Mouse (Mus musculus): Measurements from ENCODE around the gene Shisa8. TPM values are rescaled to one million over a fixed set of nuclear protein-coding genes. Genes with fewer than 3 reads are reported as not detected.
A peak's percentile ranks its signal among the peaks of the same experiment; 100 is the strongest.

The Shisa8 gene
- polyA plus RNA-seq, 1 experiment from 2014 or later = 1.6 TPM

DNA sequence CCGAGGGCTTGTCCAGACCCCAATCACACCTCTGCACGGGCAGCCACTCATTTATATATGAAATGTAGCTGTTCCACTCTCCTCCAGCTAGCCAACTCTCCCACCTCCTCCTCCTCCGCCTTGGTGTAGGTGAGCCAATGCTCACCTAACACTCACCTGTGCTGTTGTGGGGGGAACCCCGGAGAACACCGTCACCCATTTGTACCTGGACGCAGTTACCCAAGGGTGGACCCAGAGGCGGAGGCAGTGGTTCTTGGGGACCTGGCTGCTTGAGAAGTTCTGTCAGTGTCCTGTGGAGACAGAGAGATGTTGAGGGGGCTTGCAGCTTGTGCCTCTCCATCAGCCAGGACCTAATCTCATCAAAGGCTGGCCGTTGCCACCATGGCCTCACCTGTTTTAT is 4.3 kb downstream of the Shisa8 start:
- H3K36me3 ChIP-seq = peaks cover 22% of the 10 kb centered on the region
- no peak overlapping the region for H3K9ac ChIP-seq
- H3K4me2 ChIP-seq (replicated peaks) = no peak overlapping the region
- WGBS = 81% methylated on average over 8 of the region's 8 CpGs
- no peak overlapping the region for H3K4me3 ChIP-seq
- peaks cover 46% of the 10 kb centered on the region for H3K4me1 ChIP-seq
- H3K27ac ChIP-seq = no peak overlapping the region
- H3K9me3 ChIP-seq (replicated peaks) = no peaks in the 10 kb centered on the region
- peaks cover 86% of the 10 kb centered on the region for H3K27me3 ChIP-seq
- no peak for ATAC-seq (ENCODE audit: low FRiP score)

DNA sequence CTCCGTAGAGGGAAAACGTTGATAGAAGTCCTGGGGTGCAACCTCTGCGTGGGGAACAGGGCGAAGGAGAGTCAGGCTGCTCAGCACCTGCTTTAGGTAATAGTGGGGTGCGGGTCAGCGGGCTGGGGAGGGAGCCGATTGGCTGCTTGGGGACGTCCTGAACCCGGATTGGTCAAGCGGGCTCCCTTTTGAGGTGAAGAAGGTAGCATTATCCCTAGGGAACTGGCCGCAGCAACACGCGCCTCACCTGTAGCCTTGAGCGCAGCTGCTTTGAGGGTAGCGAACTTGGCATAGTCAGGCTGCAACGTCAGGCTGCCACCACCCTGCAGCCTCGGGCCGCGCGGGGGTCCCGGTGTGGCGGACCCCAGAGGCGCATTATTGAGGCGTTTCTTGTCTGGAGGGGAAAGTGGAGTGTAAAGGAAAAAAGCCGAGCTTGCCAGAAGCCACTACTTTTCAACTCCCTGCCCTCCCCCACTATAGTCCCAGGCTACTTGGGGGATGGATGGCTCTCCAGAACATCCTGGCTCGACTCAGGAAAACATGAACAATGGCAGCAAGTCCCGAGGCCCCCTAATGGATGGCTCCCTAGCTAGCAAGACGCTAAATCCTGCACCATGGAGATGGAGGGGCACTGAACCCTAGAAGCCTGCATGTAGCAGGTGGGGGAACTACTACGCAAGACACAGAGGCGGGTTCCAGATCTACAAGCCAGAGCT is 5.0 kb downstream of the Shisa8 start:
- Histone ChIP-seq H3K4me3 (no peak overlapping the region), H3K27me3 (peaks cover 80% of the 10 kb centered on the region), H3K4me2 (replicated peaks) (peak overlapping the region; percentile 15; the same call in 1 of the 2 replicates), H3K9ac (peak overlapping the region; percentile 0; the same call in 1 of the 2 replicates), H3K36me3 (peaks cover 29% of the 10 kb centered on the region), H3K27ac (no peak overlapping the region), H3K4me1 (peaks cover 41% of the 10 kb centered on the region), H3K9me3 (replicated peaks) (no peaks in the 10 kb centered on the region)
- WGBS = 16% methylated on average over 30 of the region's 30 CpGs
- no peak for ATAC-seq (ENCODE audit: low FRiP score)

DNA sequence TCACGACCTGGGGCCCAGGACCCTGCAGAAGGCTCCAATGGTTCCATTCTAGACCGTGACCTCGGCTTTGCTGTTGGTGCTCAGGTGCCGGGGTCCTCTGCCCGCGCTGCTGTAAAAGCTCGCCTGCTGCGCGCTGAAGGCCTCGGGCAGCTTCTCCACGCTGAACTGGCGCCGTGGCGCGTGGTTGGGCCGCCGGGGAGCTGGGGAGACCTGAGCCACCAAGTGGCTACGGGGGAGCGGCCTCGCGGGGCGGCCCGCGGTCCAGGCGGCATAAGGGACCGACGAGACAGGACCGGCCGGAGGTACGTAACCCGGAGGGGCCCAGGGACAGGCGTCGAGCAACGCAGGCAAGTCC is 5.5 kb downstream of the Shisa8 start:
- no peaks in the 10 kb centered on the region for H3K9me3 ChIP-seq (replicated peaks)
- H3K27ac ChIP-seq = no peak overlapping the region
- peak overlapping the region; percentile 0; the same call in 1 of the 2 replicates for H3K9ac ChIP-seq
- peaks cover 36% of the 10 kb centered on the region for H3K4me1 ChIP-seq
- no peak overlapping the region for H3K4me3 ChIP-seq
- WGBS = 9% methylated on average over 34 of the region's 34 CpGs
- no peak for ATAC-seq (ENCODE audit: low FRiP score)
- peaks cover 35% of the 10 kb centered on the region for H3K36me3 ChIP-seq
- H3K4me2 ChIP-seq (replicated peaks) = peak overlapping the region; percentile 15; the same call in 1 of the 2 replicates
- H3K27me3 ChIP-seq = peaks cover 74% of the 10 kb centered on the region

DNA sequence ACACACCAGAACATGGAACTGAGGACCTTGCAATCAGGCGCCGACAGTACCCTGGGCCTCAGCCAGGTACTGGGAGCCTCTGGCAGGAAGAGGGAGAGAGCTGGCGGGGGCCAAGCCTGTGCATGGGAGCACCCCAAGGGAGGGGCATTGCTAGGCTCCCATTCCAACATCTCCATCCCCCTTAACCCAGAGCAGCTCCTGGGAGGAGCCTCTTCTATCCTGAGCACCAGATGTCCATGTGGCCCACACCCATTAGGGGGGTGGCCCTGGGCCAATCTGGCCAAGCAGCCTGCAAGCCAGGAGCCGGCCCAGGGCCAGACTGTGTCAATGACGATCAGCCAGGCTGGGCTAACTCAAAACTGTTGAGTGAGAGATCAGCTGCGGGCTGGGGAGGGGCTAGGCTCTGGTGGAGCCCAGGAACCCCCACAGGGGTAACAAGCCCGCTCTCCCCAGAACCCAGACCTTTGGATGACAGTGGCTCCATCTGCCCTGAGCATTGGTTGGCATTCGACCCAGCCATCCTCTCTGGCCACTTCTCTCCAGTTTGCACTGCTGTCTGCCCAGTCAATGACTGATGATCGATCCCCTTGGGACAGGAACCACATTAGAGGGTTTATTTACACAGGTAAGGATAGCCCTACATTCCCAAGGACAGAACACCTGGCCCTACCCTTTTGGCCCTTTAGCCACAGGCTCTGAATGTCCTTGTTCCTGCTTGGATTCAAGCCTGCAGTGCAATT is 6.1 kb downstream of the Shisa8 start:
- Histone ChIP-seq H3K27ac (no peak overlapping the region), H3K4me2 (replicated peaks) (no peak overlapping the region), H3K4me1 (peaks cover 30% of the 10 kb centered on the region), H3K4me3 (no peak overlapping the region), H3K9me3 (replicated peaks) (no peaks in the 10 kb centered on the region), H3K36me3 (peaks cover 40% of the 10 kb centered on the region), H3K9ac (no peak overlapping the region; the same call in 1 of the 2 replicates), H3K27me3 (peaks cover 68% of the 10 kb centered on the region)
- ATAC-seq (ENCODE audit: low FRiP score) = peak; percentile 53
- 57% methylated on average over 9 of the region's 9 CpGs for WGBS

DNA sequence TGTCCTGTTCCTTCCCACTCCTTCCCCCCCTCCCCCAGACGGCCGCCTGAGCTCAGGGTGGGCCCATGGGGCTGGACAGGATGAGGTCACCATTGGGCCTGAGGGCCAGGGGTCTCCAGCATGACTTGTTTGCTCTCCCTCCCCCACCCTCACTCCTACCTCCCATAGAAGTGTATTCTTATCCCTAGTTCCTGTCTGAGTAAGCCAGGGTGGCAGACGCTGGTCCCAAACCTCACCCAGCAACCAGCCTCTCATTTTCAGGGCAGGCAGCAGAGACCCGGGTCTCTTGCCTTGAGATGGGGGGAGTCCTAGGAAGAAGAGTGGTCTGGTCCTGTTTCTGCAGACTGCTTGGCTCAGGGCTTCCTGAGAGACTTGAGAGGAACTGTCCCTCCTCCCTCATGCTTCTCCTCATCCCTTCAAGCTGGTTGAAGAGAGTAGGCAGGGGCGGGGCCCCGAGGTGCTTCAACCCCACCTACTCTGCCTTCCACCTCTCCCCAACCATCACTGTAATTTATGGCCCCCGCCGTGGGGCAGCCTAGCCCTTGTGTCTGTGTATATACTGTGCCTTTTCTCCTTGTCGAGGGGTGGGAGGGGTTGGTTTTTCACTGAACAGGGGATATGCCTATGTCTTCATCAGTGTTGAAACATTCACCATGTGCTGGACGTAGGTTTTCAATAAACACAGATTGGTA is 7.8 kb downstream of the Shisa8 start:
- Histone ChIP-seq H3K9ac (no peak overlapping the region), H3K4me3 (no peak overlapping the region), H3K4me1 (peaks cover 26% of the 10 kb centered on the region), H3K4me2 (replicated peaks) (no peak overlapping the region), H3K36me3 (peaks cover 55% of the 10 kb centered on the region), H3K9me3 (replicated peaks) (no peaks in the 10 kb centered on the region), H3K27me3 (peaks cover 51% of the 10 kb centered on the region), H3K27ac (no peak overlapping the region)
- no peak for ATAC-seq (ENCODE audit: low FRiP score)
- WGBS = 65% methylated on average over 10 of the region's 10 CpGs

DNA sequence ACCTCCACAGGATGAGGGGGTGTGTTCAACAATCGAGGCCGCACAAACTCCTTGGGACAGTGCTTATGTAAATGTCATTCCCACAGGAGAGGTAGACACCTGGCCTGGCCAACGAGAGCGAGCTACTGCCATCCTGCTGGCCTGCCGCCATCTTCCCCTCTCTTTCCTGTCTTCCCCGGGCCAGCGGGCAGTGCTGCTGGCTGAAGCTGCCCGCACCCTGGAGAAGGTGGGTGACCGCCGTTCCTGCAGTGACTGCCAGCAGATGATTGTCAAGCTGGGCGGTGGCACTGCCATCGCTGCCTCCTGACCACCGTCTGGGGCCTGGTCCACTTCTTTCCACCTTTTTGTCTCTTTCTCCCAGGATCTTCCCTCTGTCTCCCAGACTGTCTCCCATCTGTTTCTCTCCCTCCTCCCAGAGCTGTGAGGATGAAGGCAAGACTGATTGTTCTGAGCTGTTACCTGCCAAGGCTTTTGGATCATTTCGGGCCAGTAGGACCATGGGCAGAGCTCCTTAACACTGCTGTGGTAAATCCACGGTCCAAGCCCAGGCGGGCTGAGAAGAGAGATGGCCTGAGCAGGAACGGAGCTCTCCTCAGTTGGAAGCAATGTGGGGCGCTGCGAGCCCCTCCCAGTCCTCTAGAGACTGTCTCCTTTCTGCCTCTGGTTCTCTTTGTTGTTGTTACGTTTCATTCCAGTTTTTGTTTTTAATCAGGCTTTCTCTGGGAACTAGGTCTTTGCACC is 8.8 kb downstream of the Shisa8 start:
- Histone ChIP-seq H3K4me1 (peaks cover 26% of the 10 kb centered on the region), H3K27ac (peak overlapping the region; percentile 17; the same call in 1 of the 2 replicates)
- no peak for ATAC-seq (ENCODE audit: low FRiP score)

DNA sequence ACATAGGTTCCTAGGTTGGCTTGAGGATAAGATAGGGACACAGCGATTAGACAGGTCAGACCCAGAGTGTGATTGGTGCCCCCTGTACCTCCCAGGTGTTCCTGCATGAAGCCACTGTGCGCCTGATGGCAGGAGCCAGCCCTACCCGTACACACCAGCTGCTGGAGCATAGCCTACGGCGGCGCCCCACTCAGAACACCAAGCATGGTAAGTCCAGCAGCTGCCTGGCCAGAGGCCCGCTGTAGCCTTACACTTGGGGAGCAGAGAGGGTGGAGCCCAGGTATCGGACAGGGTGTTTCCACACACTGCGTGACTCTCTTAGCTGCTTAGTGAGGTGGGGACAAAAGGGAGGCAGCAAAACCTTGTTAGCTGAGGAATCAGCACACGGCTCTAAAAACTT is 9.5 kb downstream of the Shisa8 start:
- Histone ChIP-seq H3K36me3 (peaks cover 72% of the 10 kb centered on the region), H3K27me3 (peaks cover 34% of the 10 kb centered on the region), H3K9me3 (replicated peaks) (no peaks in the 10 kb centered on the region), H3K4me3 (no peak overlapping the region), H3K27ac (no peak overlapping the region), H3K4me1 (peaks cover 26% of the 10 kb centered on the region), H3K9ac (no peak overlapping the region; the same call in 1 of the 2 replicates), H3K4me2 (replicated peaks) (no peak overlapping the region)
- 92% methylated on average over 10 of the region's 10 CpGs for WGBS
- no peak for ATAC-seq (ENCODE audit: low FRiP score)

More for the DNA sequence above, 8.8 kb downstream of the Shisa8 start:
- WGBS = 73% methylated on average over 20 of the region's 20 CpGs
- Histone ChIP-seq H3K27me3 (peaks cover 41% of the 10 kb centered on the region), H3K4me2 (replicated peaks) (no peak overlapping the region), H3K9ac (no peak overlapping the region), H3K9me3 (replicated peaks) (no peaks in the 10 kb centered on the region), H3K36me3 (peaks cover 65% of the 10 kb centered on the region), H3K4me3 (no peak overlapping the region)

DNA sequence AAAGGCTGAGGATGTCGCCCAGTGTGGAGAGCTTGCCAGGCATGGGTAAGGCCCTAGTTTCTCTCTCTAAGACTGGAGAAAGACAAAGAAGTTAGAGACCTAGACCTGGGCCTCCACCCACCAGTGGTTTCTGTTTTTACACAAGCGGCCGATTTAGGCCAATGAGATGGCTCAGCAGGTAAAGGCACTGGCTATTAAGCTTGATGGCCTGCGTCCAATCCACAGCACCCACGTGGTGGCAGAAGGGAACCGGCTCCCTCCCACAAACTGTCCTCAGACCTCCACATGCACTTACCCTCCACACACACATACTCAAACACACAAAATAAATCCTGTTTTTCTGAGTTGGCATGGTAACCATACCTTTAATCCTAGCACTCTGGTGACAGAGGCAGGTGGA is 10.5 kb downstream of the Shisa8 start:
- Histone ChIP-seq H3K4me3 (no peak overlapping the region), H3K4me1 (peaks cover 20% of the 10 kb centered on the region), H3K9me3 (replicated peaks) (no peaks in the 10 kb centered on the region), H3K27ac (no peak overlapping the region), H3K36me3 (peaks cover 82% of the 10 kb centered on the region), H3K4me2 (replicated peaks) (no peak overlapping the region), H3K9ac (no peak overlapping the region), H3K27me3 (peaks cover 24% of the 10 kb centered on the region)
- ATAC-seq (ENCODE audit: low FRiP score) = no peak
- WGBS = 93% methylated on average over 6 of the region's 6 CpGs

DNA sequence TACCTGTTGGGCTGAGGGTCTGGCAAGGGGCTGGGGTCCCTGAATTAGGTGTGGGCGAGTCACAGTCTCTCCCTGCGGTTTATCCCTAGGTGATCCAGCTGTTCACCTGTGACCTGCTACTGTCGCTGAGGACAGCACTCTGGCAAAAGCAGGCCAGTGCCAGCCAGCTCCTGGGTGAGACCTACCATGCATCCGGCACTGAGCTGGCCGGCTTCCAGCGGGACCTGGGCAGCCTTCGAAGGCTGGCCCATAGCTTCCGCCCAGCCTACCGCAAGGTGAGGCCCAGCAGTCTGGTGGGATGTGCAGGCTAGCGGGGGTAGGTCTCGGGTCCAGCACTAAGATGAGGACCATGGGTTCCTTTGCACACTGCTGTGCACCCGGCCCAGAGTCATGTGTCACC is 13.1 kb downstream of the Shisa8 start:
- H3K27me3 ChIP-seq = no peaks in the 10 kb centered on the region
- no peak overlapping the region for H3K9ac ChIP-seq
- H3K4me3 ChIP-seq = no peak overlapping the region
- peaks cover 94% of the 10 kb centered on the region for H3K36me3 ChIP-seq
- peaks cover 6% of the 10 kb centered on the region; the same call in 1 of the 2 replicates for H3K4me1 ChIP-seq
- H3K9me3 ChIP-seq (replicated peaks) = no peaks in the 10 kb centered on the region
- ATAC-seq (ENCODE audit: low FRiP score) = no peak
- 92% methylated on average over 12 of the region's 12 CpGs for WGBS
- H3K4me2 ChIP-seq (replicated peaks) = no peak overlapping the region
- no peak overlapping the region for H3K27ac ChIP-seq

DNA sequence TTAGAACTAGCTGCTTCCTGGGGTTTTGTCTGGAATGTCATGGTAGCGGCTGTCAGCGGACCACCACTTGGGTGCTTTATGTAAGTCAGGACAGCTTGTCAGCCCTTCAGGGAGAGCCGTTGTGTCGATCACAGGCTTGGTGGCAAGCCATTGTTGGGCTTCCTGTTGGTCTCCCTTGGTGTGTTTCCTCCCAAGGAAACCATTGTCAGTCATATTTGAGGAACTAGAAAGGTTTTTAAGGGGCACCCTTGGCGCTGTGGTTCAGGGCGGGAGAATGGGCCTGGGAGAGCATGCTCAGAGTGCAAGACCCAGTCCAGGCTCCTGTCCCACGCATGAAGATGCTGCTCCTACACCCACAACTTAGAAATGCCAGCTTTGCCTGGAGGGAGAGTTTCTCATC is 14.3 kb downstream of the Shisa8 start:
- Histone ChIP-seq H3K9me3 (replicated peaks) (no peaks in the 10 kb centered on the region), H3K9ac (no peak overlapping the region), H3K4me2 (replicated peaks) (no peak overlapping the region), H3K27me3 (no peaks in the 10 kb centered on the region), H3K27ac (no peak overlapping the region), H3K4me3 (no peak overlapping the region), H3K4me1 (no peaks in the 10 kb centered on the region), H3K36me3 (peaks cover 96% of the 10 kb centered on the region)
- 88% methylated on average over 7 of the region's 7 CpGs for WGBS
- no peak for ATAC-seq (ENCODE audit: low FRiP score)

DNA sequence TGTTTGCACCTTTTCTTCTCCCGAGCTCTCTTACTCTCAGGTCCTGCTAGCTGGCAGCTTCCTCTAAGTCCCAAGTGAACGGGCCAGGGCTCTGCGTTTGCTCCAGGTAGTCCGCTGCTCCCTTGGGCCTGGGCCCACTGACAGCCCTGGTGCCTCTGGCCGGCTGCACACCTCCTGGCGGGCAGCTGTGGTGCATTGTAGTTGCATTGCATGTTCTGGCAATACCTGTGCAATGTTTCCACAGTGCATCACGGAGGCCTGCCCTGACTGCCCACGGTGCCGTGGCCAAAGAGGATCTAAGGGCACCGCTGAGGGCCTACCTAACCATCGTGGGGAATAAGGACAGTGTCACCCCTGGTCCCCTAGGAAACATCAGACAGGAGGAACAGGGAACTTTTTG is 14.7 kb downstream of the Shisa8 start:
- Histone ChIP-seq H3K27ac (no peak overlapping the region), H3K9me3 (replicated peaks) (no peaks in the 10 kb centered on the region), H3K4me1 (no peaks in the 10 kb centered on the region), H3K4me2 (replicated peaks) (no peak overlapping the region), H3K9ac (no peak overlapping the region), H3K4me3 (no peak overlapping the region), H3K36me3 (peaks cover 96% of the 10 kb centered on the region), H3K27me3 (no peaks in the 10 kb centered on the region)
- ATAC-seq (ENCODE audit: low FRiP score) = no peak
- WGBS = 96% methylated on average over 11 of the region's 11 CpGs

DNA sequence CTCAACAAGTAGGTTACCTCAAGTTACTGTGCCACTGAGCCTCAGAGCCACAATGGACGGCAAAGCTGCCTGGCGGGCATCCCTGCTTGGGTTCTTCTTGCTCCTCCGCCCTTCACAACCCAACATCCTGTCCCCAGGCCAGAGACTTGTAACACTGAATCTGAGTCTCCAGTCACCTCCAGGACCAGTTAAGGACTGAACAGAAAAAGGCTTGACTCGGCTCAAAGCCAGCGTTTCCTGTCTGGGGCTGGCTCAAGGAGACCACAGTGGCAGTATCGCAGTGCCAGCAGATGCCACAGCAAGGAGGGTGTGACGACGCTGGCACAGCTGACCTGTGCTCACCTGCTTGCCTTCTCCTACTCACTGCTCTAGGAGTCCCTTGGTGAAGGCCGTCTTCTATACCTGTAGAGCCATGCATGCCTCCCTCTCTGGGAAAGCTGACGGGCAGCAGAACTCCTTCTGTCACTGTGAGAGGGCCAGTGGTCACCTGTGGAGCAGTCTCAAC is 15.3 kb downstream of the Shisa8 start:
- no peak overlapping the region for H3K4me3 ChIP-seq
- H3K9ac ChIP-seq = no peak overlapping the region
- H3K4me1 ChIP-seq = no peaks in the 10 kb centered on the region
- H3K27ac ChIP-seq = no peak overlapping the region
- WGBS = 93% methylated on average over 10 of the region's 10 CpGs
- no peaks in the 10 kb centered on the region for H3K27me3 ChIP-seq
- ATAC-seq (ENCODE audit: low FRiP score) = no peak
- no peaks in the 10 kb centered on the region for H3K9me3 ChIP-seq (replicated peaks)
- H3K4me2 ChIP-seq (replicated peaks) = no peak overlapping the region
- H3K36me3 ChIP-seq = peaks cover 96% of the 10 kb centered on the region
